15 mouse cellular contexts compared by ENCODE assay signal in the genomic region with DNA sequence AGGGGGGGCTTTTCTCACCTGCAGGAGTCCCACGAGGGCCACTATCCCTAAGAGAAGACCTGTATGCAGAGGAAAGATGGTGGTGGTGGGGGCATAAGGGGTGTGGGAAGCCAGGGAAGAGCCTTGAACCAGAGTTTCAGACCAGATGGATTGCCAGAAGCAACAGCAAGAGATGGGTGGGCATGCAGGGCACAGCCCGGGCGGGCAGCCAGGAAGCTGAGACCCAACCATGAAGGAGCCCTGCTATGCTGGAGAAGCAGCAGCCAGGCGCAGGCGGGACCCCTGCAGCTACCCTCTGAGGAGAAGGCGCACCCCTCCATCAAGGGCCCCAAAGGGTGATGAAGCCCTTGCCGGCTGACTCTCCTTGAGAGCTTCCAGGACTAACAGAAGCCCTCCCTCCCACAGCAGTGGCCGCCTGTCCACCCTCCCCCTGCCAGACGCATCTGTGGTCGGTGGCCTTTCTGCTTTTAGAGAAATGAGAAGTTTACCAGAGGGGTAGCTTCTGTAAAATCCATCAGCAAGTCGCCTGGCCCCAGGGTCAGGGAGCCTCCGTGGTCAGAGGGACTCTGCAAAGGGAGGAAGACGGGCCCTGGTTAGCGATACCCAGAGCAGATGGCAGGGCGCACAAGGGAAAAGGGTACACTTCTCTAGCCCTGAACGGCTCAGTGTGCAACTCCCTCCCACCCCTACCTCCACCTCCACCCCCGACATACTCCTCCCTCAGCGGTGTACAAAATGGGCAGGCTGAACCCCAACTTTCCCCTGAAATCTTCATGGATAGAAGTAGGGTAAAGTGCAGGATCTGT. TPM values are rescaled to one million over a fixed set of nuclear protein-coding genes. Genes with fewer than 3 reads are reported as not detected.
DNase-seq lines count a peak whose midpoint lies in the region; ATAC-seq and TF ChIP-seq lines count a peak whose summit lies in the region.
"Had no signal": no experiment of that assay in that cellular context is flagged by ENCODE, and none has a peak within 500 bp of the region (broad histone marks: within the 10 kb centered on the region; RNA-seq: fewer than 3 reads in every experiment).

No protein-coding gene starts in this region.

- no peak overlapping the region for H3K4me2 ChIP-seq in kidney, embryonic 14.5 days (replicated peaks; ENCODE audit: low read depth, low read length)
- H3K4me2 ChIP-seq in hindbrain, embryonic 16.5 days (ENCODE audit: low read length): no peak overlapping the region
- no peak overlapping the region for H3K4me2 ChIP-seq in forebrain, embryonic 14.5 days (ENCODE audit: low read length)
- H3K4me2 ChIP-seq: embryonic facial prominence, embryonic 13.5 days; heart, embryonic 11.5 days had no signal

- H3K4me1 ChIP-seq in kidney, embryonic 14.5 days (ENCODE audit: control insufficient read depth, insufficient read depth, low read length): no peaks in the 10 kb centered on the region
- H3K4me1 ChIP-seq in E14TG2a.4 (replicated peaks; ENCODE audit: low read depth, low read length): peaks cover 8% of the 10 kb centered on the region; the same call in 1 of the 2 replicates
- H3K4me1 ChIP-seq in hindbrain, embryonic 16.5 days (ENCODE audit: control insufficient read depth, insufficient read depth, low read depth, low read length): no peaks in the 10 kb centered on the region
- no peaks in the 10 kb centered on the region for H3K4me1 ChIP-seq in forebrain, embryonic 14.5 days (ENCODE audit: control insufficient read depth, insufficient read depth, low read length)

- no peak overlapping the region for H3K27ac ChIP-seq in kidney, embryonic 14.5 days (ENCODE audit: low read depth, low read length)
- no peak overlapping the region; the same call in 1 of the 2 replicates for H3K27ac ChIP-seq in hindbrain, embryonic 16.5 days (ENCODE audit: low read depth, low read length)
- H3K27ac ChIP-seq in forebrain, embryonic 14.5 days (ENCODE audit: low read depth, low read length): no peak overlapping the region
- H3K27ac ChIP-seq: embryonic facial prominence, embryonic 13.5 days had no signal

- H3K4me3 ChIP-seq in kidney, embryonic 14.5 days (ENCODE audit: low read length): no peak overlapping the region
- H3K4me3 ChIP-seq in E14TG2a.4 (replicated peaks; ENCODE audit: low read length): peak overlapping the region; percentile 59
- no peak overlapping the region for H3K4me3 ChIP-seq in hindbrain, embryonic 16.5 days (ENCODE audit: low read length)
- H3K4me3 ChIP-seq in forebrain, embryonic 14.5 days (ENCODE audit: low read depth, low read length): no peak overlapping the region
- H3K4me3 ChIP-seq: embryonic facial prominence, embryonic 13.5 days; megakaryocyte, embryonic 14.5 days had no signal

- no peaks in the 10 kb centered on the region for H3K9me3 ChIP-seq in kidney, embryonic 14.5 days (ENCODE audit: control insufficient read depth, low read length)
- no peaks in the 10 kb centered on the region for H3K9me3 ChIP-seq in E14TG2a.4 (ENCODE audit: low read length)
- no peaks in the 10 kb centered on the region for H3K9me3 ChIP-seq in hindbrain, embryonic 16.5 days (ENCODE audit: control insufficient read depth, low read length)
- no peaks in the 10 kb centered on the region for H3K9me3 ChIP-seq in forebrain, embryonic 14.5 days (replicated peaks; ENCODE audit: control insufficient read depth, low read length)
- H3K9me3 ChIP-seq: embryonic facial prominence, embryonic 13.5 days; megakaryocyte, embryonic 14.5 days had no signal

- no peaks in the 10 kb centered on the region for H3K27me3 ChIP-seq in kidney, embryonic 14.5 days (ENCODE audit: control insufficient read depth, insufficient read depth, low read length)
- peaks cover 25% of the 10 kb centered on the region for H3K27me3 ChIP-seq in E14TG2a.4 (ENCODE audit: insufficient read depth, low read length)
- H3K27me3 ChIP-seq in hindbrain, embryonic 16.5 days (replicated peaks; ENCODE audit: control insufficient read depth, insufficient read depth, low read length): no peaks in the 10 kb centered on the region
- H3K27me3 ChIP-seq in forebrain, embryonic 14.5 days (replicated peaks; ENCODE audit: control insufficient read depth, insufficient read depth, low read length): no peaks in the 10 kb centered on the region; the same call in 1 of the 2 replicates

- no peak overlapping the region for H3K9ac ChIP-seq in kidney, embryonic 14.5 days (ENCODE audit: low read depth, low read length)
- H3K9ac ChIP-seq in hindbrain, embryonic 16.5 days (ENCODE audit: low read depth, low read length): no peak overlapping the region
- H3K9ac ChIP-seq in forebrain, embryonic 14.5 days (ENCODE audit: low read length): no peak overlapping the region
- H3K9ac ChIP-seq: embryonic facial prominence, embryonic 13.5 days; liver, postnatal 0 days had no signal

- no peak for TF ChIP-seq CTCF in E14TG2a.4 (conservative IDR thresholded peaks at IDR 0.05; ENCODE audit: low read length)

- no peaks in the 10 kb centered on the region for H3K36me3 ChIP-seq in kidney, embryonic 14.5 days (ENCODE audit: control insufficient read depth, insufficient read depth, low read length)
- H3K36me3 ChIP-seq in E14TG2a.4 (ENCODE audit: insufficient read depth, low read length): no peaks in the 10 kb centered on the region
- no peaks in the 10 kb centered on the region for H3K36me3 ChIP-seq in hindbrain, embryonic 16.5 days (ENCODE audit: control insufficient read depth, insufficient read depth, low read length)
- no peaks in the 10 kb centered on the region for H3K36me3 ChIP-seq in forebrain, embryonic 14.5 days (ENCODE audit: control insufficient read depth, insufficient read depth, low read length)
- H3K36me3 ChIP-seq: embryonic facial prominence, embryonic 13.5 days had no signal

- ATAC-seq in cerebellum, adult (ENCODE audit: insufficient number of reproducible peaks, low FRiP score, low TSS enrichment): no peak
- ATAC-seq in kidney, embryonic 14.5 days (ENCODE audit: low FRiP score, low TSS enrichment): peak; percentile 72
- peak; percentile 50; the same call in 1 of the 2 replicates for ATAC-seq in hindbrain, embryonic 16.5 days
- ATAC-seq in forebrain, embryonic 14.5 days: no peak
- ATAC-seq: CD4-positive, CD25-positive, alpha-beta regulatory T cell, adult 4 months had no signal

- WGBS in kidney, embryonic 14.5 days: 48% methylated on average over 18 of the region's 18 CpGs
- WGBS in hindbrain, embryonic 16.5 days: 44% methylated on average over 18 of the region's 18 CpGs
- WGBS in forebrain, embryonic 14.5 days: 52% methylated on average over 18 of the region's 18 CpGs

- DNase-seq in cerebellum, postnatal 10 days: peak; percentile 50 to 65
- DNase-seq in kidney, adult 11 months: no peak
- no peak for DNase-seq in right cerebral cortex, postnatal 10 days (ENCODE audit: low spot score in 2 of 2)
- no peak for DNase-seq in forebrain, embryonic 14.5 days (ENCODE audit: low spot score)

RNA-seq across cellular contexts. Expression of gene Frrs1l, which starts 26.4 kb away (rescaled TPM):
- polyA plus RNA-seq in kidney, embryonic 14.5 days (2014; fragmentation: Nextera tagmentation; extraction: Ambion mirVana): 0.16 and 0.58 TPM in 2 replicates
- polyA plus RNA-seq in hindbrain, embryonic 16.5 days (2015; fragmentation: Nextera tagmentation; extraction: Ambion mirVana): 20.7 and 24.0 TPM in 2 replicates
- polyA plus RNA-seq in forebrain, embryonic 14.5 days (2014; fragmentation: Nextera tagmentation; extraction: Ambion mirVana): 13.8 and 18.9 TPM in 2 replicates
- polyA plus RNA-seq: CD4-positive, CD25-positive, alpha-beta regulatory T cell, adult 4 months; inflammation-experienced regulatory T-cells, adult 6 months; liver, adult 2 months; liver, postnatal 0 days had no signal

Comparison
In these comparisons a context has a peak if more than half of its experiments do, and no peak if none do; other contexts are left out.
1. DNase-seq: peak in cerebellum, postnatal 10 days (2 of 2); none in kidney, adult 11 months (single experiment), right cerebral cortex, postnatal 10 days (0 of 2) and forebrain, embryonic 14.5 days (single experiment).
2. ATAC-seq: peak in kidney, embryonic 14.5 days (single experiment) and hindbrain, embryonic 16.5 days (single experiment); none in cerebellum, adult (single experiment) and forebrain, embryonic 14.5 days (single experiment).